Mouse (Mus musculus) cerebellum, adult (tissue): Measurements from ENCODE around the gene Erc2.

Experiments used
- ATAC-seq: cut with Nextera tagmentation; 2 replicates; pipeline ENCODE4 v1.9.2; 2017; ENCODE audit warnings: mild to moderate bottlenecking, moderate library complexity, mixed read lengths; ENCODE audit not compliant: insufficient number of reproducible peaks, low FRiP score, low TSS enrichment

The Erc2 gene

GRCm38 (mm10) chr14:28409796-28410347 lies 787.6 kb downstream of the Erc2 start:
- no peak for ATAC-seq

GRCm38 (mm10) chr14:28410789-28411225 lies 788.6 kb downstream of the Erc2 start:
- no peak for ATAC-seq

- no peak for ATAC-seq
These were observed 790.2 kb downstream of the Erc2 start for GRCm38 (mm10) chr14:28412252-28412995.

- no peak for ATAC-seq
These were observed 791.3 kb downstream of the Erc2 start for GRCm38 (mm10) chr14:28413516-28413915.

GRCm38 (mm10) chr14:28417019-28417418 lies 794.8 kb downstream of the Erc2 start:
- no peak for ATAC-seq

GRCm38 (mm10) chr14:28418497-28418896 lies 796.3 kb downstream of the Erc2 start:
- ATAC-seq: no peak

GRCm38 (mm10) chr14:28419188-28419587 lies 797.0 kb downstream of the Erc2 start:
- no peak for ATAC-seq

GRCm38 (mm10) chr14:28420596-28420995 lies 798.4 kb downstream of the Erc2 start:
- no peak for ATAC-seq

- no peak for ATAC-seq
These were observed 804.4 kb downstream of the Erc2 start for GRCm38 (mm10) chr14:28426610-28427009.

- no peak for ATAC-seq
These were observed 809.6 kb downstream of the Erc2 start for GRCm38 (mm10) chr14:28431703-28432309.

GRCm38 (mm10) chr14:28434996-28435395 lies 812.8 kb downstream of the Erc2 start:
- no peak for ATAC-seq

- ATAC-seq: no peak
These were observed 816.9 kb downstream of the Erc2 start for GRCm38 (mm10) chr14:28439171-28439570.

- no peak for ATAC-seq
These were observed 819.2 kb downstream of the Erc2 start for GRCm38 (mm10) chr14:28441240-28441967.

- ATAC-seq: no peak
These were observed 821.2 kb downstream of the Erc2 start for GRCm38 (mm10) chr14:28443254-28443944.

- ATAC-seq: no peak
These were observed 823.5 kb downstream of the Erc2 start for GRCm38 (mm10) chr14:28445737-28446136.

- ATAC-seq: no peak
These were observed 829.5 kb downstream of the Erc2 start for GRCm38 (mm10) chr14:28451771-28452170.

- ATAC-seq: no peak
These were observed 834.3 kb downstream of the Erc2 start for GRCm38 (mm10) chr14:28456372-28457076.

- ATAC-seq: no peak
These were observed 835.2 kb downstream of the Erc2 start for GRCm38 (mm10) chr14:28457428-28457827.

GRCm38 (mm10) chr14:28467956-28468355 lies 845.7 kb downstream of the Erc2 start:
- no peak for ATAC-seq

- no peak for ATAC-seq
These were observed 847.5 kb downstream of the Erc2 start for GRCm38 (mm10) chr14:28469696-28470095.
